Mouse (Mus musculus) hindbrain, embryonic 16.5 days (tissue): ENCODE measurements around the gene Kat6b. TPM values are rescaled to one million over a fixed set of nuclear protein-coding genes. Genes with fewer than 3 reads are reported as not detected.

ENCODE experiments used
- ATAC-seq: fragments of 200-750 bp; cut with Nextera tagmentation; 2 replicates; pipeline ENCODE4 v1.8.0; 2017; ENCODE audit warnings: moderate TSS enrichment, moderate library complexity
- H3K27ac ChIP-seq: fragments of 300-500 bp; sonication (generic); 2 replicates; pipeline ENCODE4 v1.5.1; 2014; ENCODE audit warnings: low read depth, mild to moderate bottlenecking, control low read depth, low read length, moderate library complexity
- H3K27me3 ChIP-seq: fragments of 300-500 bp; sonication (generic); replicated peaks from 2 replicates; pipeline ENCODE4 v1.6.1; 2014; ENCODE audit warnings: low read length; ENCODE audit not compliant: control insufficient read depth, insufficient read depth
- H3K36me3 ChIP-seq: fragments of 300-500 bp; sonication (generic); 2 replicates; pipeline ENCODE4 v1.6.1; 2014; ENCODE audit warnings: mild to moderate bottlenecking, low read length, moderate library complexity, mixed read lengths; ENCODE audit not compliant: control insufficient read depth, insufficient read depth
- H3K4me1 ChIP-seq: fragments of 300-500 bp; sonication (generic); 2 replicates; pipeline ENCODE4 v1.6.1; 2014; ENCODE audit warnings: low read depth, low read length; ENCODE audit not compliant: control insufficient read depth, insufficient read depth
- H3K4me2 ChIP-seq: fragments of 300-500 bp; sonication (generic); 2 replicates; pipeline ENCODE4 v1.6.1; 2014; ENCODE audit warnings: mild to moderate bottlenecking, low read length, control low read depth, moderate library complexity
- H3K4me3 ChIP-seq: fragments of 300-500 bp; sonication (generic); 2 replicates; pipeline ENCODE4 v1.5.1; 2014; ENCODE audit warnings: mild to moderate bottlenecking, low read length, control low read depth, moderate library complexity
- H3K9ac ChIP-seq: fragments of 300-500 bp; sonication (generic); 2 replicates; pipeline ENCODE4 v1.6.1; 2014; ENCODE audit warnings: low read depth, mild to moderate bottlenecking, control low read depth, low read length, moderate library complexity
- H3K9me3 ChIP-seq: fragments of 300-500 bp; sonication (generic); 2 replicates; pipeline ENCODE4 v1.6.1; 2014; ENCODE audit warnings: mild to moderate bottlenecking, low read length, moderate library complexity; ENCODE audit not compliant: control insufficient read depth
- WGBS: fragments of 180-500 bp; shearing (Covaris S2); extraction: QIAGEN DNeasy Blood & Tissue Kit; methylation state at CpG from one replicate; pipeline ENCODE4 v1.1.7; 2014; 5-methylcytosine and 5-hydroxymethylcytosine counted together
- polyA plus RNA-seq: library from polyadenylated mRNA; unstranded; fragments of >200 nt; fragmentation: Nextera tagmentation; extraction: Ambion mirVana; gene quantifications from 2 replicates; pipeline ENCODE4 v1.2.1, GENCODE M21; 2015

The Kat6b gene
- polyA plus RNA-seq, 1 experiment from 2014 or later: 14.2 TPM

- ATAC-seq: peak; percentile 64; the same call in 1 of the 2 replicates
- no peaks in the 10 kb centered on the region for H3K36me3 ChIP-seq
- H3K27me3 ChIP-seq: no peaks in the 10 kb centered on the region
- no peak overlapping the region for H3K9ac ChIP-seq
- H3K4me2 ChIP-seq: no peak overlapping the region
- no peaks in the 10 kb centered on the region for H3K9me3 ChIP-seq
- H3K4me3 ChIP-seq: no peak overlapping the region
- peak overlapping the region; percentile 17; the same call in 1 of the 2 replicates for H3K27ac ChIP-seq
- H3K4me1 ChIP-seq: no peaks in the 10 kb centered on the region
- 33% methylated on average over 3 of the region's 3 CpGs for WGBS
Observed at GRCm38 (mm10) chr14:21489116-21489485, 7.9 kb downstream of the Kat6b start.

- Histone ChIP-seq H3K36me3 (no peaks in the 10 kb centered on the region), H3K4me3 (no peak overlapping the region), H3K4me2 (no peak overlapping the region), H3K27me3 (no peaks in the 10 kb centered on the region), H3K27ac (no peak overlapping the region), H3K9ac (no peak overlapping the region), H3K9me3 (no peaks in the 10 kb centered on the region), H3K4me1 (no peaks in the 10 kb centered on the region)
- WGBS: 71% methylated on average over 4 of the region's 4 CpGs
- no peak for ATAC-seq
Observed at GRCm38 (mm10) chr14:21490141-21490540, 8.9 kb downstream of the Kat6b start.

GRCm38 (mm10) chr14:21498361-21498996, 17.2 kb downstream of the Kat6b start:
- 5% methylated on average over 7 of the region's 7 CpGs for WGBS
- no peaks in the 10 kb centered on the region for H3K36me3 ChIP-seq
- peaks cover 23% of the 10 kb centered on the region for H3K4me1 ChIP-seq
- H3K4me3 ChIP-seq: peak overlapping the region; percentile 94
- H3K4me2 ChIP-seq: peak overlapping the region; percentile 88
- H3K9ac ChIP-seq: peak overlapping the region; percentile 99
- no peaks in the 10 kb centered on the region for H3K9me3 ChIP-seq
- H3K27ac ChIP-seq: peak overlapping the region; percentile 98
- ATAC-seq: no peak
- H3K27me3 ChIP-seq: no peaks in the 10 kb centered on the region

- ATAC-seq: no peak
- no peaks in the 10 kb centered on the region for H3K9me3 ChIP-seq
- no peaks in the 10 kb centered on the region for H3K27me3 ChIP-seq
- H3K27ac ChIP-seq: peak overlapping the region; percentile 98
- peak overlapping the region; percentile 88 for H3K4me2 ChIP-seq
- under 1% methylated on average over 30 of the region's 33 CpGs for WGBS
- H3K36me3 ChIP-seq: no peaks in the 10 kb centered on the region
- peak overlapping the region; percentile 99 for H3K9ac ChIP-seq
- peaks cover 23% of the 10 kb centered on the region for H3K4me1 ChIP-seq
- peak overlapping the region; percentile 94 for H3K4me3 ChIP-seq
Observed at GRCm38 (mm10) chr14:21499011-21499581, 17.9 kb downstream of the Kat6b start.

GRCm38 (mm10) chr14:21499631-21500153, 18.5 kb downstream of the Kat6b start:
- H3K4me1 ChIP-seq: peaks cover 23% of the 10 kb centered on the region
- H3K9me3 ChIP-seq: no peaks in the 10 kb centered on the region
- peak; percentile 3 for ATAC-seq
- H3K27me3 ChIP-seq: no peaks in the 10 kb centered on the region
- H3K36me3 ChIP-seq: no peaks in the 10 kb centered on the region
- under 1% methylated on average over 34 of the region's 57 CpGs for WGBS
- peak overlapping the region; percentile 98 for H3K27ac ChIP-seq
- H3K9ac ChIP-seq: peak overlapping the region; percentile 99
- peak overlapping the region; percentile 94 for H3K4me3 ChIP-seq
- H3K4me2 ChIP-seq: peak overlapping the region; percentile 88

- ATAC-seq: peak; percentile 97
- Histone ChIP-seq H3K36me3 (no peaks in the 10 kb centered on the region), H3K4me1 (peaks cover 23% of the 10 kb centered on the region), H3K4me2 (peak overlapping the region; percentile 88), H3K4me3 (peak overlapping the region; percentile 94), H3K27me3 (no peaks in the 10 kb centered on the region), H3K9ac (peak overlapping the region; percentile 99), H3K9me3 (no peaks in the 10 kb centered on the region), H3K27ac (peak overlapping the region; percentile 99)
- WGBS: under 1% methylated on average over 67 of the region's 75 CpGs
Observed at GRCm38 (mm10) chr14:21500154-21501047, 19.2 kb downstream of the Kat6b start.

- Histone ChIP-seq H3K4me2 (peak overlapping the region; percentile 72), H3K36me3 (no peaks in the 10 kb centered on the region), H3K9me3 (no peaks in the 10 kb centered on the region), H3K4me1 (peaks cover 23% of the 10 kb centered on the region), H3K4me3 (peak overlapping the region; percentile 94), H3K27ac (peak overlapping the region; percentile 99), H3K27me3 (no peaks in the 10 kb centered on the region), H3K9ac (peak overlapping the region; percentile 87)
- ATAC-seq: peak; percentile 2; the same call in 1 of the 2 replicates
- WGBS: under 1% methylated on average over 33 of the region's 38 CpGs
Observed at GRCm38 (mm10) chr14:21501048-21501657, 19.9 kb downstream of the Kat6b start.

GRCm38 (mm10) chr14:21505036-21505435, 23.8 kb downstream of the Kat6b start:
- Histone ChIP-seq H3K4me3 (no peak overlapping the region), H3K4me1 (peaks cover 19% of the 10 kb centered on the region), H3K9me3 (no peaks in the 10 kb centered on the region), H3K4me2 (no peak overlapping the region), H3K27ac (no peak overlapping the region), H3K36me3 (no peaks in the 10 kb centered on the region), H3K27me3 (no peaks in the 10 kb centered on the region), H3K9ac (no peak overlapping the region)
- 69% methylated on average over 4 of the region's 4 CpGs for WGBS
- no peak for ATAC-seq
